Mouse (Mus musculus): ENCODE data around the gene I0C0044D17Rik. TPM values are rescaled to one million over a fixed set of nuclear protein-coding genes. Genes with fewer than 3 reads are reported as not detected.

The I0C0044D17Rik gene
- polyA plus RNA-seq, 1 experiment, result not detected

DNA sequence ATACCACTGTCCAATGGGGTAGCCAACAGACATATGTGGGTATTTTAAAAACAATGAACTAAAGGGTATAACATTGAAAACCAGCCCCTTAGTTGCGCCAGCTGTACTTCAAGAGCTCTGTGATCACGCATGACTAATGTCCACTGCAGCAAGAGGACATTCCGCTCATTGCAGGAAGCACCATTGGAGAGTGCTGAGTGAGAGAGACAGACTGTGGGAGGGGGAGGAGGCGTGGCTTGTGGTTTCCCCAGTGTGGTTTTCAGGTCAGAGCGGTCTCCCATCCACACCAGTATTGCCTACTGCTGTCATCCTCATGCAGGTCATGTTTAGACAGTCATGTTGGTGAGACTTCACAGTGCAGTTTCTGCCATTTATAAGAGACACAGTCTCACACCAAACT is 12.9 kb upstream of the I0C0044D17Rik start:
- no peak for TF ChIP-seq CTCF (IDR thresholded peaks at IDR 0.05; ENCODE audit: insufficient read depth, low read length)
- no peak for TF ChIP-seq POLR2A (IDR thresholded peaks at IDR 0.05; ENCODE audit: borderline replicate concordance, extremely low read depth, low read depth, low read length)
- H3K4me3 ChIP-seq (replicated peaks; ENCODE audit: extremely low read depth, low read depth, low read length), result no peak overlapping the region
- H3K4me1 ChIP-seq (ENCODE audit: control insufficient read depth, insufficient read depth, low read length), result no peaks in the 10 kb centered on the region
- WGBS, result 33% methylated on average over 5 of the region's 5 CpGs
- DNase-seq, result no peak

- Histone ChIP-seq H3K4me1 (ENCODE audit: control insufficient read depth, insufficient read depth, low read length) (no peaks in the 10 kb centered on the region), H3K4me3 (replicated peaks; ENCODE audit: extremely low read depth, low read depth, low read length) (no peak overlapping the region)
- no peak for DNase-seq
- TF ChIP-seq CTCF (IDR thresholded peaks at IDR 0.05; ENCODE audit: insufficient read depth, low read length) (no peak), POLR2A (IDR thresholded peaks at IDR 0.05; ENCODE audit: borderline replicate concordance, extremely low read depth, low read depth, low read length) (no peak)
- 36% methylated on average over 4 of the region's 4 CpGs for WGBS
Measured at GRCm38 (mm10) chr4:98834782-98835181, 11.1 kb upstream of the I0C0044D17Rik start.

- H3K4me3 ChIP-seq (replicated peaks; ENCODE audit: extremely low read depth, low read depth, low read length), result no peak overlapping the region
- H3K4me1 ChIP-seq (ENCODE audit: control insufficient read depth, insufficient read depth, low read length), result no peaks in the 10 kb centered on the region
- no peak for DNase-seq
- TF ChIP-seq POLR2A (IDR thresholded peaks at IDR 0.05; ENCODE audit: borderline replicate concordance, extremely low read depth, low read depth, low read length) (no peak), CTCF (IDR thresholded peaks at IDR 0.05; ENCODE audit: insufficient read depth, low read length) (no peak)
- WGBS, result 42% methylated on average over 1 of the region's 1 CpGs
Measured at GRCm38 (mm10) chr4:98831726-98832125, 8.1 kb upstream of the I0C0044D17Rik start.

- Histone ChIP-seq H3K4me3 (replicated peaks; ENCODE audit: extremely low read depth, low read depth, low read length) (no peak overlapping the region), H3K4me1 (ENCODE audit: control insufficient read depth, insufficient read depth, low read length) (no peaks in the 10 kb centered on the region)
- WGBS, result 41% methylated on average over 3 of the region's 3 CpGs
- no peak for DNase-seq
- no peak for TF ChIP-seq POLR2A (IDR thresholded peaks at IDR 0.05; ENCODE audit: borderline replicate concordance, extremely low read depth, low read depth, low read length)
- TF ChIP-seq CTCF (IDR thresholded peaks at IDR 0.05; ENCODE audit: insufficient read depth, low read length), result no peak
Measured at GRCm38 (mm10) chr4:98826701-98827100, 3.1 kb upstream of the I0C0044D17Rik start.

- DNase-seq, result no peak
- Histone ChIP-seq H3K4me3 (replicated peaks; ENCODE audit: extremely low read depth, low read depth, low read length) (no peak overlapping the region), H3K4me1 (ENCODE audit: control insufficient read depth, insufficient read depth, low read length) (peaks cover 5% of the 10 kb centered on the region)
- no peak for TF ChIP-seq CTCF (IDR thresholded peaks at IDR 0.05; ENCODE audit: insufficient read depth, low read length)
- no peak for TF ChIP-seq POLR2A (IDR thresholded peaks at IDR 0.05; ENCODE audit: borderline replicate concordance, extremely low read depth, low read depth, low read length)
- 81% methylated on average over 3 of the region's 3 CpGs for WGBS
Measured at GRCm38 (mm10) chr4:98823047-98823446, 593 bp downstream of the I0C0044D17Rik start.

GRCm38 (mm10) chr4:98822478-98822877 is 1.2 kb downstream of the I0C0044D17Rik start:
- Histone ChIP-seq H3K4me1 (ENCODE audit: control insufficient read depth, insufficient read depth, low read length) (peaks cover 5% of the 10 kb centered on the region), H3K4me3 (replicated peaks; ENCODE audit: extremely low read depth, low read depth, low read length) (no peak overlapping the region)
- 68% methylated on average over 3 of the region's 3 CpGs for WGBS
- no peak for TF ChIP-seq POLR2A (IDR thresholded peaks at IDR 0.05; ENCODE audit: borderline replicate concordance, extremely low read depth, low read depth, low read length)
- TF ChIP-seq CTCF (IDR thresholded peaks at IDR 0.05; ENCODE audit: insufficient read depth, low read length), result no peak
- no peak for DNase-seq

GRCm38 (mm10) chr4:98819216-98819755 is 4.4 kb downstream of the I0C0044D17Rik start:
- WGBS, result 58% methylated on average over 10 of the region's 10 CpGs
- no peak for DNase-seq
- TF ChIP-seq CTCF (IDR thresholded peaks at IDR 0.05; ENCODE audit: insufficient read depth, low read length) (no peak), POLR2A (IDR thresholded peaks at IDR 0.05; ENCODE audit: borderline replicate concordance, extremely low read depth, low read depth, low read length) (no peak)
- H3K4me1 ChIP-seq (ENCODE audit: control insufficient read depth, insufficient read depth, low read length), result peaks cover 9% of the 10 kb centered on the region
- no peak overlapping the region for H3K4me3 ChIP-seq (replicated peaks; ENCODE audit: extremely low read depth, low read depth, low read length)

DNA sequence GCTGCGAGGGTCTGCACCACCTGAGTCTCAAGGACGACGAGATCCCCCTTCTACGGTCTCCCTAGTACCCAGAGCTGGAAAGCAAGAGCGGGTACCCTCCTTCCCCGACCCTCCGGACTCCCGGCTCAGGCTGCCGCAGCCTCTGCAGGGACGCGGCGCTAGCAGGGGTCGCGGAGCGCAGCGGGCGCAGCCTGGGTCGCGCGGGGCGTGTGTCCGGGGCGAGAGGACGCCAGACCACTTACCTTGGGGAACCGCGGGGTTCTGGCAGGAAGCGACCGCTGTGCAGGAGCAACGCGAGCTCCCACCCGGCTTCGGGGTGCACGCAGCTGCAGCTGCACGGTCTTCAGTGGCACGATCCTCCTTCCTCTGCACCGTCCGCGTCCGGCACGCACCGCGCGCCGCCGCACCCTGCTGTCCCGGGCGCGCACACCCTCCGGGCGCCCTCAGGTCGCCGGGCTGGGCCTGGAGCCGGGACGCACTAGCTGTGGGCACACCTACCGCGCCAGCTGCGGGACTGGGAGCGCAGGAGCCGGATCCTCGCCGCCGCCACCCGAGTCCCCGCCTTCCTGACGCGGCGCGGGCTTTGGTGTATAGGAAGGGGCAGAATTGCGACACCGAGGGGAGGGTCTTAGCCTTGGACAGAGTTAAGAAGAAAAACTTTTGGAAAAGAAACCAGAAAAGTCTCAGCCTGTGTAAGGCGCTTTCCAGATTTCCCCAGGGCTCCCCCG is 6.3 kb downstream of the I0C0044D17Rik start, which contains the start of gene Kank4:
Gene Kank4 (minus strand): TSS at position 354 of the 728 bp plus-strand sequence.
- peak; percentile 46 for DNase-seq
- Histone ChIP-seq H3K4me1 (ENCODE audit: control insufficient read depth, insufficient read depth, low read length) (peaks cover 9% of the 10 kb centered on the region), H3K4me3 (replicated peaks; ENCODE audit: extremely low read depth, low read depth, low read length) (peak within 1 kb of the TSS; percentile 72)
- TF ChIP-seq CTCF (IDR thresholded peaks at IDR 0.05; ENCODE audit: insufficient read depth, low read length), result no peak
- peak; percentile 36; the same call in 1 of the 2 replicates for TF ChIP-seq POLR2A (IDR thresholded peaks at IDR 0.05; ENCODE audit: borderline replicate concordance, extremely low read depth, low read depth, low read length)
- WGBS, result under 1% methylated on average over 72 of the region's 72 CpGs

GRCm38 (mm10) chr4:98816807-98817183 is 6.8 kb downstream of the I0C0044D17Rik start:
- 4% methylated on average over 14 of the region's 14 CpGs for WGBS
- no peak for TF ChIP-seq CTCF (IDR thresholded peaks at IDR 0.05; ENCODE audit: insufficient read depth, low read length)
- TF ChIP-seq POLR2A (IDR thresholded peaks at IDR 0.05; ENCODE audit: borderline replicate concordance, extremely low read depth, low read depth, low read length), result no peak
- no peak for DNase-seq
- Histone ChIP-seq H3K4me3 (replicated peaks; ENCODE audit: extremely low read depth, low read depth, low read length) (peak overlapping the region; percentile 72), H3K4me1 (ENCODE audit: control insufficient read depth, insufficient read depth, low read length) (peaks cover 12% of the 10 kb centered on the region)

DNA sequence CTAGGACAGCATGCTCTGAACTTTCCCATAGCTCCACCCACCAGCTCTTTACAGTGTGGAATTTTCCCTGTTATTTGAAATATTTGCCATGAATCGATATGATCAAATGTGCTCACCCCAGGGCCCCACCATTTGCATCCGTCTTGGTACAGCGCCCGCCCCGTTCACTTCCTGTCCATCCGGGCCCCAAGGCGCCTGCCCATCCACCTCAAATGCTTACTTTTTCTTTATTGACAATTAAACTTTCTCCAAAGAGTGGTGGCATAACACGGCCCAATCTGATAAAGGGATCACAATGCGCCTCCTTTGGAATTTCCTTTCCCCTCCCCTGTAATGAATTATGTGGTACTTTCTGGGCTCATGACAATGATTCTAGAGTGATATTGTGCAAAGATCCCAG is 17.3 kb downstream of the I0C0044D17Rik start:
- WGBS, result 48% methylated on average over 9 of the region's 9 CpGs
- Histone ChIP-seq H3K4me3 (replicated peaks; ENCODE audit: extremely low read depth, low read depth, low read length) (no peak overlapping the region), H3K4me1 (ENCODE audit: control insufficient read depth, insufficient read depth, low read length) (peaks cover 2% of the 10 kb centered on the region)
- no peak for DNase-seq
- no peak for TF ChIP-seq POLR2A (IDR thresholded peaks at IDR 0.05; ENCODE audit: borderline replicate concordance, extremely low read depth, low read depth, low read length)
- TF ChIP-seq CTCF (IDR thresholded peaks at IDR 0.05; ENCODE audit: insufficient read depth, low read length), result no peak

Measured in lung, adult 2 months (tissue).